Mouse (Mus musculus) embryo, embryonic 10 days (tissue): ENCODE results near the gene Vmn1r101.
"Not testable (repeated sequence)": the region's sequence is repeated elsewhere in the genome, so short reads cannot be mapped to it uniquely, and the experiment has no call there.

ENCODE experiments used
- DNase-seq: peaks from one replicate; pipeline ENCODE4 v3.0.0-alpha.2; 2015; ENCODE audit warnings: low spot score

Gene Vmn1r101

GRCm38 (mm10) chr7:20442493-20442892 lies at the start of gene Vmn1r101:
TSS of gene Vmn1r101 (minus strand) at chr7:20442593.
- DNase-seq, result not testable (repeated sequence)

DNA sequence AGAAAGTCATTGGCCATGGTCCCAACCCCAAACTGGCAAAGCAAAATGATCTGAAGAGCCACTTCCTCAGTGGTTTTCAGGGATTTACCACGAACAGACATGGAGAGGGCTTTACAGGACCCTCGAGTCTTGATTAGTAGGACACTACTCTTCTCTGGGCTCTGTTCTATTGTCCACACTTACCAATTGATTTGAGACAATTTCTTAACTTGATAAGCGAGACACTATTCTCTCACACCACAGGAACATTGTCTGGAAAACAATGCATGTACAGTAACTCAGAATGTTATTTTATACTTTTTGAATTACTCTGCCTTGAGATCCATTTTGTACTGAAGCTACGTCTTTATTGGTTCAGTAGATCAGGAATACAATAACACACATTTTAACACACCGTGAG lies 32.4 kb upstream of the Vmn1r101 start, which contains the start of gene Gm10670:
Gene Gm10670, minus strand, starts transcription at position 101 of the 400 bp plus-strand sequence.
- DNase-seq, result not testable (repeated sequence)

- not testable (repeated sequence) for DNase-seq
These were observed 24.8 kb downstream of the Vmn1r101 start, which contains the start of gene Vmn1r100 for GRCm38 (mm10) chr7:20417642-20418041. TSS of gene Vmn1r100 (plus strand) at chr7:20417942.
